Mouse (Mus musculus) cerebellum, adult 2 months (tissue): ENCODE results near the gene Cdca4.

ENCODE experiments used
- CTCF ChIP-seq: fragments of 200-500 bp; IDR thresholded peaks from 2 replicates; pipeline ENCODE4 v1.5.1; 2011; ENCODE audit warnings: low read depth, mild to moderate bottlenecking, control low read depth, low read length, moderate library complexity, borderline replicate concordance; ENCODE audit not compliant: insufficient read depth
- POLR2A ChIP-seq: fragments of 200-500 bp; IDR thresholded peaks from 2 replicates; pipeline ENCODE4 v1.6.1; 2011; ENCODE audit warnings: low read length, control low read depth, borderline replicate concordance; ENCODE audit not compliant: insufficient read depth

DNA sequence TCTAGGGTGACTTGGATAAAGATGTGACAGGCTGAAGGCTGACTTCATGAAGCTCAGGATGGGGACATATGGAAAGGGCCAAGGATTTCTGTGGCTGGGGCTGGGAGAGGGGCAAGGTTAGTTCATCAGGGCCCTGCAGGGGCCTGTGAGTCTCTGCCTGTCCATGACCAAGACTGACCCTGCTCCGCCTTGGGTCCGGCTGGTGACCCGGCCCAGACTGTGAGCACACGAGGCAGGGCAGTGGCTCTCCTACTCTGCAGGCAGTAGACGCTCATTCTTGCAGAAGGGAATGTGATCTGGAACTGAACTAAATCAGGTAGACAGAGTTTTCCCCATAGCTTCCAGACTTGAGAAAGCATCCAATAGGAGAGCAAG, 21.0 kb downstream of the Cdca4 start:
- TF ChIP-seq CTCF (no peak), POLR2A (no peak)
